In the genomic region with DNA sequence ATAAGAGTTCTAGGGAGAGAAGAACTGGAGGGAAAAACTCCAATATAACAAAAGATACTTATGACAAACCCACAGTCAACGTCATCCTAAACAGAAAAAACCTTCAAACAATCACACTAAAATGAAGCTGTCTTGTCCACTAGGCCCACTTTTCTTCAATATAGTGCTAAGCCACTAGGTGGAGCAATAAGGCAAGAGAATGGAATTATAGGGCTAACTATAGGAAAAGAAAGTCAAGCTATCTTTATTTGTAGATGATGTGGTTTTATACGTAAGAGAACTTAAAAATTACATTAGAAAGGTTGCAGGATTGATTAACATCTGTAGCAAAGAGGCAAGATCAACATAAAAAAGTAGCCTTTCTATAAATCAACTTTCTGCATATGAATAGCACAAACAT, we compare ENCODE assay signal across 10 mouse cellular contexts.
A peak's percentile ranks its signal among the peaks of the same experiment; 100 is the strongest.
DNase-seq lines count a peak whose midpoint lies in the region; ATAC-seq and TF ChIP-seq lines count a peak whose summit lies in the region.
"Had no signal": no experiment of that assay in that cellular context is flagged by ENCODE, and none has a peak within 500 bp of the region (broad histone marks: within the 10 kb centered on the region; RNA-seq: fewer than 3 reads in every experiment).

No protein-coding gene starts in this region.

- no peaks in the 10 kb centered on the region for H3K4me1 ChIP-seq in kidney, adult 2 months (ENCODE audit: control insufficient read depth, insufficient read depth, low read length)
- no peaks in the 10 kb centered on the region for H3K4me1 ChIP-seq in kidney, embryonic 16.5 days (ENCODE audit: insufficient read depth, low read length)
- H3K4me1 ChIP-seq: embryonic facial prominence, embryonic 13.5 days; limb, embryonic 13.5 days; stomach, embryonic 15.5 days had no signal

- no peak overlapping the region for H3K27ac ChIP-seq in kidney, adult 2 months (ENCODE audit: insufficient read depth, low read depth, low read length)
- no peak overlapping the region for H3K27ac ChIP-seq in kidney, embryonic 16.5 days (ENCODE audit: low read length)
- H3K27ac ChIP-seq: embryonic facial prominence, embryonic 13.5 days; limb, embryonic 13.5 days; stomach, embryonic 15.5 days had no signal

- 0 out of 2 replicates have a peak, but pooled peaks have one; percentile 17 for TF ChIP-seq CTCF in kidney, adult 2 months (conservative IDR thresholded peaks at IDR 0.05; ENCODE audit: insufficient read depth, insufficient read length, low read depth, low read length)

- 14% methylated on average over 2 of the region's 2 CpGs for WGBS in kidney, adult 2 months
- WGBS in kidney, embryonic 16.5 days = 29% methylated on average over 2 of the region's 2 CpGs

- H3K4me2 ChIP-seq in kidney, embryonic 16.5 days (replicated peaks; ENCODE audit: low read depth, low read length) = no peak overlapping the region
- H3K4me2 ChIP-seq: embryonic facial prominence, embryonic 13.5 days; limb, embryonic 13.5 days; stomach, embryonic 15.5 days had no signal

- no peaks in the 10 kb centered on the region for H3K9me3 ChIP-seq in kidney, embryonic 16.5 days (ENCODE audit: low read length)
- H3K9me3 ChIP-seq: embryonic facial prominence, embryonic 13.5 days; limb, embryonic 13.5 days; stomach, embryonic 15.5 days had no signal

- H3K4me3 ChIP-seq in kidney, adult 2 months (ENCODE audit: insufficient read depth, low read depth, low read length) = no peak overlapping the region
- H3K4me3 ChIP-seq in kidney, embryonic 16.5 days (ENCODE audit: low read length) = no peak overlapping the region
- H3K4me3 ChIP-seq: embryonic facial prominence, embryonic 13.5 days; limb, embryonic 13.5 days; stomach, embryonic 15.5 days had no signal

- no peaks in the 10 kb centered on the region for H3K36me3 ChIP-seq in kidney, adult 2 months (ENCODE audit: control insufficient read depth, insufficient read depth, low read length)
- no peaks in the 10 kb centered on the region for H3K36me3 ChIP-seq in kidney, embryonic 16.5 days (ENCODE audit: insufficient read depth, low read length)
- H3K36me3 ChIP-seq: embryonic facial prominence, embryonic 13.5 days; limb, embryonic 13.5 days; stomach, embryonic 15.5 days had no signal

- peak; percentile 27 for DNase-seq in kidney, adult 2 months
- DNase-seq in 3T3-L1 (ENCODE audit: low read depth, low spot score) (peak; percentile 59), A20 (ENCODE audit: low read depth, low spot score) (peak; percentile 60)
- peak; percentile 64 for DNase-seq in embryo, embryonic 11 days
- peak; percentile 77 for DNase-seq in retina, embryonic 14.5 days (ENCODE audit: low spot score)
- no peak for DNase-seq in ovary, adult 18-20 months (ENCODE audit: low spot score)

- H3K27me3 ChIP-seq in kidney, adult 2 months (replicated peaks; ENCODE audit: control insufficient read depth, insufficient read depth, low read length) = no peaks in the 10 kb centered on the region
- H3K27me3 ChIP-seq in kidney, embryonic 16.5 days (ENCODE audit: insufficient read depth, low read length) = no peaks in the 10 kb centered on the region
- H3K27me3 ChIP-seq: embryonic facial prominence, embryonic 13.5 days; limb, embryonic 13.5 days; stomach, embryonic 15.5 days had no signal

- no peak for ATAC-seq in kidney, embryonic 16.5 days (ENCODE audit: low FRiP score, low TSS enrichment)

- H3K9ac ChIP-seq in kidney, embryonic 16.5 days (replicated peaks; ENCODE audit: low read length) = no peak overlapping the region
- H3K9ac ChIP-seq: embryonic facial prominence, embryonic 13.5 days; limb, embryonic 13.5 days; stomach, embryonic 15.5 days had no signal

- no peak for TF ChIP-seq POLR2A in kidney, adult 2 months (IDR thresholded peaks at IDR 0.05; ENCODE audit: low read depth, low read length)
